17 mouse cellular contexts compared by ENCODE assay signal in genomic region chr15:16653690-16654089, GRCm38 (mm10).
"Had no signal": no experiment of that assay in that cellular context is flagged by ENCODE, and none has a peak within 500 bp of the region (broad histone marks: within the 10 kb centered on the region; RNA-seq: fewer than 3 reads in every experiment).

No protein-coding gene starts in this region.

- H3K4me1 ChIP-seq: stomach, embryonic 15.5 days had no signal

- DNase-seq: lung, adult 18-20 months; lung, embryonic 14.5 days; lung, postnatal 10 days; lung, postnatal 4 days; midbrain, embryonic 14.5 days; right cerebral cortex, adult 18-20 months; right cerebral cortex, postnatal 25 days; thymus, adult 2 months; thymus, postnatal 25 days; thymus, postnatal 4 days had no signal

- H3K9ac ChIP-seq: lung, embryonic 14.5 days; neural tube, embryonic 13.5 days; neural tube, embryonic 15.5 days; stomach, embryonic 15.5 days had no signal

- H3K4me3 ChIP-seq: myocyte; neural tube, embryonic 13.5 days; neural tube, embryonic 15.5 days; stomach, embryonic 15.5 days had no signal

- H3K27ac ChIP-seq: neural tube, embryonic 15.5 days; stomach, embryonic 15.5 days; stomach, postnatal 0 days had no signal

- H3K27me3 ChIP-seq: neural tube, embryonic 13.5 days; neural tube, embryonic 15.5 days; stomach, embryonic 15.5 days had no signal

- H3K36me3 ChIP-seq: neural tube, embryonic 13.5 days; neural tube, embryonic 15.5 days; stomach, embryonic 15.5 days had no signal

- H3K9me3 ChIP-seq: neural tube, embryonic 13.5 days; neural tube, embryonic 15.5 days; stomach, embryonic 15.5 days had no signal

- ATAC-seq: midbrain, embryonic 16.5 days had no signal

- H3K4me2 ChIP-seq: lung, embryonic 14.5 days; midbrain, embryonic 11.5 days; neural tube, embryonic 13.5 days; neural tube, embryonic 15.5 days; stomach, embryonic 15.5 days had no signal
